Mouse (Mus musculus): Measurements from ENCODE around the gene Nbr1. TPM values are rescaled to one million over a fixed set of nuclear protein-coding genes. Genes with fewer than 3 reads are reported as not detected.
A peak's percentile ranks its signal among the peaks of the same experiment; 100 is the strongest.
"Not testable (repeated sequence)": the region's sequence is repeated elsewhere in the genome, so short reads cannot be mapped to it uniquely, and the experiment has no call there.

Nbr1 gene
- polyA plus RNA-seq, 1 experiment, result 107 TPM

DNA sequence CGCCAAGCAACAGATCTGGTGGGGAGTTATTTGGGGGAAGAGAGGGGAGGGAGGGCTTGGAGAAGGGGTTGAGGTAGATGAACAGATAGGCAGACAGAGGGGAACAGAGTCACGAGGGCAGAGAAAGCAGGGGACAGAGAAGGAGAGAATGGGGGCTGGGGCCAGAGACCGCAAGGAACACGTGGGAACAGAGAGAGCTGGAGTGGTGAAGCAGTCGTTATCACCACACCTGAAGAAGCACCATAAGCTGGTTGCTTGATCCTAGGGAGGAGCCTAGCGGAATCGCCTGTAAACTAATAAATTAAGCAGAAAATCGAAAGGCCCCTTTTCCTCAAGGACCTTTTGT, 74.7 kb downstream of the Nbr1 start:
- Histone ChIP-seq H3K4me1 (ENCODE audit: control insufficient read depth, insufficient read depth, low read length) (no peaks in the 10 kb centered on the region), H3K27ac (ENCODE audit: insufficient read depth, low read depth, low read length) (peak overlapping the region; percentile 96; the same call in 1 of the 2 replicates), H3K36me3 (ENCODE audit: control insufficient read depth, insufficient read depth, low read length) (no peaks in the 10 kb centered on the region), H3K27me3 (replicated peaks; ENCODE audit: control insufficient read depth, insufficient read depth, low read length) (no peaks in the 10 kb centered on the region), H3K4me3 (ENCODE audit: insufficient read depth, low read depth, low read length) (peak overlapping the region; percentile 53)
- 4% methylated on average over 8 of the region's 8 CpGs for WGBS
- TF ChIP-seq POLR2A (IDR thresholded peaks at IDR 0.05; ENCODE audit: low read depth, low read length) (no peak), CTCF (conservative IDR thresholded peaks at IDR 0.05; ENCODE audit: insufficient read depth, insufficient read length, low read depth, low read length) (no peak)
- DNase-seq, result no peak

DNA sequence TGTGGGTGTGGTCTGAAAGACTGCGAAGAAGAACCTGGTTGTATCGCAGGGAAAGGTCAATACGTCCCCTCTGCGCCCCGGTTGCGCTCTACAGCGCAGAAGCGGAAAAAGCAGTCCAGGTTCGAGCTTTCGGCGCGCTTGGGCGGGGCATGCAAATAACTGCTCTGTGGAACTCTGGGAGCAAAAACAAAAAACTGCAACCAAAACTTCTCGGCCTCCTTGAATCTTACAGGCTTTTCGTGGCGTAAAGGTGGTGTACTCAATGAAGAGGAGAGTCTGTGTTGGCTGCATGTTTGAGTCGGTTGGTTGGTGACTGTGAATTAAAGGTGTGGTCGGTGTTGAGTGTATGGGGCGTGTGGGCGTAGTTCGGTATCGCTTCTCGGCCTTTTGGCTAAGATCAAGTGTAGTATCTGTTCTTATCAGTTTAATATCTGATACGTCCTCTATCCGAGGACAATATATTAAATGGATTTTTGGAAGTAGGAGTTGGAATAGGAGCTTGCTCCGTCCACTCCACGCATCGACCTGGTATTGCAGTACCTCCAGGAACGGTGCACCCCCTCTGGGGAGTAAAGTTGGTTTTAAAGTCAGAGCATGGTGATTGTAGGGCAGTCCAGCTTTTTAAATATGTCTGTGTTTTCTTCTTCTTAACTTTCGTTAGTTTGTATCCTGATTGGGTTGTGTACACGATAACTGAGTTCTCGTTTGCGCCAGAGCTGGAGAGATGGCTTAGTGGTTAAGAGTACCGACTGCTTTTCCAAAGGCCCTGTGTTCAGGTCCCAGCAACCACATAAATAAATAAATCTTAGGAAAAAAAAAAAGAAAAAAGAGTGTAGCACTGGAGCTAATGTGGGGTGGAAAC, 75.3 kb downstream of the Nbr1 start, which contains the start of gene Rdm1:
Gene Rdm1, plus strand, starts transcription at position 201 of the 862 bp plus-strand sequence.
- peak; percentile 91 for DNase-seq
- TF ChIP-seq POLR2A (IDR thresholded peaks at IDR 0.05; ENCODE audit: low read depth, low read length), result no peak
- no peak for TF ChIP-seq CTCF (conservative IDR thresholded peaks at IDR 0.05; ENCODE audit: insufficient read depth, insufficient read length, low read depth, low read length)
- WGBS, result under 1% methylated on average over 34 of the region's 34 CpGs

DNA sequence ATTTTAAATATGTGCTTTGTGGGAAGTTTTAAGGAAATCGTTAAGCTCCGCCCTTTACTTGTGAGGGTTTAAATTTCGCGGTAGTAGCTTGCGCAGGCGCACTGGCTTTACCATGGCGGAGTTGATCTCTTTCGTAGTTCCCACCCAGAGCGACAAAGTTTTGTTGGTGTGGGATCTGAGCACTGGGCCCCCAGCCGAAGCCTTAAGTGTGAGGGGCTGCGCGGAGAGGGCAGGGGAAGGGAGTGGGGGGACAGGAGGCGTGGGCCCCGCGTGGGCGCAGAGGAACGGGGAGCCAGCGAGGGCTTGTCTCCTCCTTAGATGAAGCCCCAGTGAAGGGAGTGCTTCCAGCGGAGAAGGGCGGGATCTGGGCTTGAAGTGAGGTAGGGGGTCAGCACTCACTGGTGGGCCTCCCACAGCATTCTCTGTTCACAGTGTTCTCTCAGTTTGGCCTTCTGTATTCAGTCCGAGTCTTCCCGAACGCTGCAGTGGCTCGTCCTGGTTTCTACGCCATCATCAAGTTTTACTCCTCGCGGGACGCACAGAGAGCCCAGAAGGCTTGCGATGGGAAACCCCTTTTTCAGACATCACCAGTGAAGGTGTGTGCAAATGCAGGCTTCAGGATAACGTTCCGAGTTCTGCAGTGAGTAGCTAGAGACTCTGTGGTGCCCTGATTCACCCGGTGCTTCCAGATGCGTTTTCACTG, 76.1 kb downstream of the Nbr1 start:
- Histone ChIP-seq H3K27me3 (replicated peaks; ENCODE audit: control insufficient read depth, insufficient read depth, low read length) (no peaks in the 10 kb centered on the region), H3K36me3 (ENCODE audit: control insufficient read depth, insufficient read depth, low read length) (no peaks in the 10 kb centered on the region), H3K4me1 (ENCODE audit: control insufficient read depth, insufficient read depth, low read length) (no peaks in the 10 kb centered on the region), H3K4me3 (ENCODE audit: insufficient read depth, low read depth, low read length) (peak overlapping the region; percentile 64), H3K27ac (ENCODE audit: insufficient read depth, low read depth, low read length) (peak overlapping the region; percentile 44)
- WGBS, result under 1% methylated on average over 33 of the region's 33 CpGs
- DNase-seq, result peak; percentile 89
- TF ChIP-seq CTCF (conservative IDR thresholded peaks at IDR 0.05; ENCODE audit: insufficient read depth, insufficient read length, low read depth, low read length) (no peak), POLR2A (IDR thresholded peaks at IDR 0.05; ENCODE audit: low read depth, low read length) (no peak)

More for the DNA sequence above, 75.3 kb downstream of the Nbr1 start, which contains the start of gene Rdm1:
- Histone ChIP-seq H3K27ac (ENCODE audit: insufficient read depth, low read depth, low read length) (peak within 1 kb of the TSS; percentile 96), H3K4me1 (ENCODE audit: control insufficient read depth, insufficient read depth, low read length) (no peaks in the 10 kb centered on the region), H3K27me3 (replicated peaks; ENCODE audit: control insufficient read depth, insufficient read depth, low read length) (no peaks in the 10 kb centered on the region), H3K36me3 (ENCODE audit: control insufficient read depth, insufficient read depth, low read length) (no peaks in the 10 kb centered on the region), H3K4me3 (ENCODE audit: insufficient read depth, low read depth, low read length) (peak within 1 kb of the TSS; percentile 64)

DNA sequence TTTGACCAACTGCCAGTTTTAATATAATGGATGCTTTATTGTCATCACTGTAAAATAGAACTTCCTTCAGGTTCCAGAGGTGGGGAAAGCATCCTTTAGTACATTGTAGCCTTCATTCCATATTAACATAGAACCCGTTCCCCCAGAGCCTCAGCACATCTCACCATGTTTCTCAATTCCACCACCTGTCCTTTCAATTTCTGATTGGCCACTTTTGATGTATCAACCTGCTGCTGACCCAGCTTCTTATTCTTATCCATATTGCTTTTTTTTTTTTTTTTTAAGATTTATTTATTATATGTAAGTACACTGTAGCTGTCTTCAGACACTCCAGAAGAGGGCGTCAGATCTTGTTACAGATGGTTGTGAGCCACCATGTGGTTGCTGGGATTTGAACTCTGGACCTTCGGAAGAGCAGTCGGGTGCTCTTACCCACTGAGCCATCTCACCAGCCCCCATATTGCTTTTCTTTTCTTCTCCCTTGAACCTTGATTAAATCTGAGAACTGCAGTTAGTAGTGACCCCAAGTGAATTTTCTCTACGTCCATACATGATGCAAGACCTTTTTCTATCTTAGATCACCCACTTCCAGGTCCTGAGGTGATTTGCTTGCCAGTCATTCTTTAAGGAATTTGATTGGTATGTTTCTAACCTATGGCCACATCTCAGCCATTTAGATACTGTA, 76.9 kb downstream of the Nbr1 start:
- DNase-seq; H3K4me1 ChIP-seq (ENCODE audit: control insufficient read depth, insufficient read depth, low read length); H3K36me3 ChIP-seq (ENCODE audit: control insufficient read depth, insufficient read depth, low read length); H3K27me3 ChIP-seq (replicated peaks; ENCODE audit: control insufficient read depth, insufficient read depth, low read length); H3K4me3 ChIP-seq (ENCODE audit: insufficient read depth, low read depth, low read length); H3K27ac ChIP-seq (ENCODE audit: insufficient read depth, low read depth, low read length): not testable (repeated sequence)
- WGBS, result 61% methylated on average over 5 of the region's 5 CpGs

Other genes with a start within 250 kb of the Nbr1 start
- gene Becn1, start 249.9 kb upstream of the Nbr1 start, polyA plus RNA-seq (2012; rRNA removed), result 61.9 and 89.5 TPM in 2 replicates
- gene Psme3, start 235.9 kb upstream of the Nbr1 start, polyA plus RNA-seq (2012; rRNA removed), result 61.6 and 75.5 TPM in 2 replicates
- gene Aoc2, start 227.1 kb upstream of the Nbr1 start, polyA plus RNA-seq (2012; rRNA removed), result 2.6 and 3.1 TPM in 2 replicates
- gene Aoc3, start 221.5 kb upstream of the Nbr1 start, polyA plus RNA-seq (2012; rRNA removed), result 12.5 and 14.8 TPM in 2 replicates
- 322 and 349 TPM in 2 replicates for gene G6pc, start 184.6 kb upstream of the Nbr1 start, polyA plus RNA-seq (2012; rRNA removed)
- gene Aarsd1, start 134.5 kb upstream of the Nbr1 start, polyA plus RNA-seq (2012; rRNA removed), result 26.3 and 29.2 TPM in 2 replicates
- gene Gm27029, start 127.4 kb upstream of the Nbr1 start, polyA plus RNA-seq (2012; rRNA removed), result 0.92 and 1.6 TPM in 2 replicates
- 24.7 and 27.6 TPM in 2 replicates for gene Rundc1, start 127.1 kb upstream of the Nbr1 start, polyA plus RNA-seq (2012; rRNA removed)
- gene Ptges3l, start 126.8 kb upstream of the Nbr1 start, polyA plus RNA-seq (2012; rRNA removed), result 4.6 and 6.0 TPM in 2 replicates
- 408 and 409 TPM in 2 replicates for gene Rpl27, start 109.9 kb upstream of the Nbr1 start, polyA plus RNA-seq (2012; rRNA removed)
- gene Ifi35, start 103.7 kb upstream of the Nbr1 start, polyA plus RNA-seq (2012; rRNA removed), result 25.6 and 29.6 TPM in 2 replicates
- gene Rnd2, start 87.2 kb upstream of the Nbr1 start, polyA plus RNA-seq (2012; rRNA removed), result 14.1 and 15.3 TPM in 2 replicates
- 59.2 and 62.5 TPM in 2 replicates for gene Vat1, start 85.9 kb upstream of the Nbr1 start, polyA plus RNA-seq (2012; rRNA removed)
- 0.12 and 0.16 TPM in 2 replicates for gene Brca1, start 194 bp upstream of the Nbr1 start, polyA plus RNA-seq (2012; rRNA removed)
- gene Tmem106a, start 30.1 kb downstream of the Nbr1 start, polyA plus RNA-seq (2012; rRNA removed), result 392 and 429 TPM in 2 replicates
- gene Gm11634, start 47.1 kb downstream of the Nbr1 start, polyA plus RNA-seq (2012; rRNA removed), result not detected in 2 replicates
- gene Rdm1, start 75.0 kb downstream of the Nbr1 start, polyA plus RNA-seq (2012; rRNA removed), result 41.0 and 45.7 TPM in 2 replicates
- gene Arl4d, start 113.4 kb downstream of the Nbr1 start, polyA plus RNA-seq (2012; rRNA removed), result 23.1 and 27.2 TPM in 2 replicates
- 9.8 and 10.6 TPM in 2 replicates for gene Dhx8, start 180.8 kb downstream of the Nbr1 start, polyA plus RNA-seq (2012; rRNA removed)
- gene Etv4, start 233.2 kb downstream of the Nbr1 start, polyA plus RNA-seq (2012; rRNA removed), result 1.1 and 1.3 TPM in 2 replicates

All from kidney, adult 2 months (tissue).